Mouse (Mus musculus): ENCODE data around the gene D930007J09Rik.

DNA sequence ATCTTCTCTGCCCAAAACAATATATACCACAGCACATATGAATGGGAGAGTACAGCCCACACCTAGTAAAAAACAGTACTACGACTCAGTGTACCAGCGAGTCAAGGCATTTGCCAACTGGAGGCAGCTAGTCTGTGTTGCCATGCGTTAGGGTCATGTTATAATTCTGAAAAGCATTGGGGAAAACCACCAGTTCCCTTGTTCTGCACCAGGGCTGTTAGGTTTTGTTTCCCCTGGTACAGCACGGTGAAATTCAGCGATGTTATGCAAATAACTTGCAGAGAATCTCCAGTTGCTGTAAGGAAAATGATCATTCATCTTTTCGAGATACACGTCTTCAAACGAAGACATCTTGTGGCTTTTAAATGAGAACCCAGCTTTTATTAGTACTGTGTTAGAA, 22.9 kb upstream of the D930007J09Rik start:
- no peak for TF ChIP-seq CTCF (IDR thresholded peaks at IDR 0.05; ENCODE audit: low read depth, low read length)
- no peak for TF ChIP-seq GATA1 (IDR thresholded peaks at IDR 0.05; ENCODE audit: borderline replicate concordance, low read length)
- no peak for TF ChIP-seq TAL1 (conservative IDR thresholded peaks at IDR 0.05; ENCODE audit: low read depth, low read length)

Data from G1E (cell line).